Mouse (Mus musculus) brain, embryonic 14.5 days (tissue): ENCODE data around the gene Ankmy2.

Source experiments
- CTCF ChIP-seq: fragments of 200-500 bp; IDR thresholded peaks from 2 replicates; pipeline ENCODE4 v1.5.1; 2012; ENCODE audit warnings: inconsistent platforms, mild to moderate bottlenecking, moderate library complexity, borderline replicate concordance; ENCODE audit not compliant: insufficient read depth, insufficient read length; ENCODE audit errors: extremely low read depth
- POLR2A ChIP-seq: fragments of 200-500 bp; IDR thresholded peaks from 2 replicates; pipeline ENCODE4 v1.6.1; 2012; ENCODE audit warnings: mild to moderate bottlenecking, inconsistent platforms, borderline replicate concordance; ENCODE audit not compliant: poor library complexity, insufficient read depth, insufficient read length, severe bottlenecking; ENCODE audit errors: extremely low read depth

GRCm38 (mm10) chr12:36134111-36134510 is 22.8 kb upstream of the Ankmy2 start:
- TF ChIP-seq CTCF: no peak
- TF ChIP-seq POLR2A: no peak
